Mouse (Mus musculus) forebrain, embryonic 10.5 days (tissue): Measurements from ENCODE around the gene Wdr61. TPM values are rescaled to one million over a fixed set of nuclear protein-coding genes. Genes with fewer than 3 reads are reported as not detected.

Experiments used
- microRNA-seq: library from miRNA; unstranded; fragments of <30 nt; microRNA quantifications from one replicate; pipeline ENCODE4, GENCODE M21; 2017
- polyA plus RNA-seq: library from polyadenylated mRNA; unstranded; fragments of >200 nt; fragmentation: Nextera tagmentation; extraction: Ambion mirVana; gene quantifications from 2 replicates; pipeline ENCODE4 v1.2.1, GENCODE M21; 2016

The Wdr61 gene
- polyA plus RNA-seq, 1 experiment from 2014 or later, result 183 TPM

Small RNAs within 50 kb of the gene (microRNA-seq; reads per million reads assigned to microRNA genes)
- gene Mir5710, result not detected

Other genes with a start within 250 kb of the Wdr61 start
- 6.0 and 6.9 TPM in 2 replicates for gene Dmxl2, start 232.9 kb downstream of the Wdr61 start, polyA plus RNA-seq
- gene Sh2d7, start 195.5 kb downstream of the Wdr61 start, polyA plus RNA-seq, result not detected in 2 replicates
- gene Cib2, start 174.3 kb downstream of the Wdr61 start, polyA plus RNA-seq, result 8.3 and 9.1 TPM in 2 replicates
- 129 and 133 TPM in 2 replicates for gene Idh3a, start 148.2 kb downstream of the Wdr61 start, polyA plus RNA-seq
- gene Acsbg1, start 72.6 kb downstream of the Wdr61 start, polyA plus RNA-seq, result 7.7 and 9.6 TPM in 2 replicates
- 3.1 TPM in 2 replicates for gene Dnaja4, start 35.6 kb downstream of the Wdr61 start, polyA plus RNA-seq
- 1,057 and 1,193 TPM in 2 replicates for gene Crabp1, start 30.2 kb upstream of the Wdr61 start, polyA plus RNA-seq
- 46.0 and 46.4 TPM in 2 replicates for gene Ireb2, start 129.3 kb upstream of the Wdr61 start, polyA plus RNA-seq
- 4.3 and 5.0 TPM in 2 replicates for gene Hykk, start 182.8 kb upstream of the Wdr61 start, polyA plus RNA-seq
- 327 and 338 TPM in 2 replicates for gene Psma4, start 216.3 kb upstream of the Wdr61 start, polyA plus RNA-seq
- gene AY074887, start 216.5 kb upstream of the Wdr61 start, polyA plus RNA-seq, result 0.77 and 1.1 TPM in 2 replicates
- gene Chrna5, start 246.4 kb upstream of the Wdr61 start, polyA plus RNA-seq, result 0.42 TPM in 2 replicates